Mouse (Mus musculus): Measurements from ENCODE around the gene Iqsec1. TPM values are rescaled to one million over a fixed set of nuclear protein-coding genes. Genes with fewer than 3 reads are reported as not detected.

The Iqsec1 gene
- 153 and 164 TPM in 2 replicates for polyA plus RNA-seq (2012)

DNA sequence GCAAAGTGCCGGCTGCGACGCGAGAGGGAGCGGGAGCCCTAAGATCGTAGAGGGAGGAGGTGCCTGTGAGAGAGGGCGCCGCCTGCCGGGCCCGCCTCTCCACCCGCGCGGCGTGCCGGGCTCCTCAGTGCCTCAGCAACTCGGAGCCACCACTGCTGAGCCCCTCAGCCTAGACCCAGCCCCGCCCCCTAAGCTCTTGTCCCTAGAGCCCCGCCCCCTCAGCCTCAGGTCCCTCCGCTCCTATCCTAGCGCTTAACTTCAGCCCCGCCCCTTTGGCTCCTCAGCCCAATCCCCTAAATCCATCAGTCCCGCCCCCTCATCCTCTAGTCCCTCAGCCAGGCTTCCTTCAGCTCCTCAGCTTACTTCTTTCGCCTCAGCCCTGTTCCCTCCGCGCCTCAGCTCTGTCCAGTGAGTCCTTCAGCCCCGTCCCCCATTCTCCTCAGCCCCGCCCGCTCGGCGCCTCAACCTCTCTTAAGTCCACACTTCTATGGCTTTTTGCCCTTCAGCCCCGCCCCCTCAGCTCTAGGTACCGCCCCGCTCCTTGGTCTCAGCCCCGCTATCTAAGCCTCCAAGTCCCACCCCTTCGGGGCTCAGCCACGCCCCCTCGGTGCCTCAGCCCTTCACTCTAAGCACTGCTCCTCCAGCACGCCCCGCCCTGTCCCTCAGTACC, at the start of gene Iqsec1:
TSS of gene Iqsec1 (minus strand) at position 38 of the 670 bp plus-strand sequence.

Other genes starting within 250 kb of the Iqsec1 start
- 285 and 292 TPM in 2 replicates for gene Nup210, start 128.1 kb upstream of the Iqsec1 start, polyA plus RNA-seq (2012)
- gene Hdac11, start 168.0 kb upstream of the Iqsec1 start, polyA plus RNA-seq (2012) = 2.6 and 4.7 TPM in 2 replicates
- 0.05 TPM in 1 of 2 replicates, not detected in the other for gene Fbln2, start 223.8 kb upstream of the Iqsec1 start, polyA plus RNA-seq (2012)